Mouse (Mus musculus): Measurements from ENCODE around the gene Pth1r. TPM values are rescaled to one million over a fixed set of nuclear protein-coding genes. Genes with fewer than 3 reads are reported as not detected.
A peak's percentile ranks its signal among the peaks of the same experiment; 100 is the strongest.

The Pth1r gene
- 82.6 and 110 TPM in 2 replicates for polyA plus RNA-seq (2015; fragmentation: Nextera tagmentation; extraction: Ambion mirVana)

DNA sequence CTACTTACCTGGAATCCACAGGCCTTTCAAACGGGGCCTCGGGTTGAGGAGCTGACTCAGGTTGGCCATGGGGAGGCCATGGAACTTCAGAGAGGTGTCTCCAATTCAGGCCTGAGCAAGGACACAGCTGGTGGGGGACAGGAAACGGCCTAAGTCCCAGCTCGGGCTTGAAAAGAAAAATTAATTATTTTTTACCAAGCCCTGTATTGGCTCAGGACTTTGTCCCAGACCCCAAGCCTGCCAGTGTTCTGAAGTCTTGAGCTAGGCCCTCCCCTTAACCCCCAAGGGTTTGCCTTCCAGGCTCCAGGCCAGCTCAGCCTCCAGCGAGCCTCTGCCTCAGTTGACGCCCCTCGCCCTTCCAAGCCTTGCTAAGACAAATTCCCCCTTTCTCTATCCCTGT, at the start of gene Pth1r:
Gene Pth1r (minus strand): TSS at position 185 of the 400 bp plus-strand sequence.
- Histone ChIP-seq H3K4me2 (0 out of 2 replicates have a peak within 1 kb of the TSS, but pooled peaks have one; percentile 7), H3K36me3 (no peaks in the 10 kb centered on the region), H3K4me1 (peaks cover 65% of the 10 kb centered on the region), H3K9me3 (no peaks in the 10 kb centered on the region), H3K27me3 (peaks cover 20% of the 10 kb centered on the region), H3K27ac (no peak within 1 kb of the TSS), H3K4me3 (no peak within 1 kb of the TSS), H3K9ac (no peak within 1 kb of the TSS)
- WGBS, result 37% methylated on average over 7 of the region's 7 CpGs
- ATAC-seq (ENCODE audit: insufficient number of reproducible peaks, low FRiP score, low TSS enrichment, low read depth), result no peak

DNA sequence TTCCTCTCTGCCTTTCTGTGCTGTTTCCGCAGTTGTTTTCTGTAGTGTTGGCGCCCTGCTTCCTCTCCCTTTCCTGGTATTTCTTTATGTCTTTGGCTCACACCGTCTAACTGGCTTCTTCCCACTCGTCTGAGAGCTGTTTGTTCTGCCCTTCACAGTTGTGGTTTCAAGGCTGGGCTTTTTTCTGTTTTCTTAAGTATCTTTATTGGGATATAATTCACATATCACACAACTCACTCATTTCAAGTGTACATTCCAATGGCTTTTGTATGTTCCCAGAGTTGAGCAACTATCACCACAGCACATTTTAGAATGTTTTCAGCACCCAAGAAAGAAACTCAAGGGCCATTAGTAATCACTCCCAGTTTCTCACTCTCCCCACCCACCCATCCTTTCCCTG, 43.5 kb upstream of the Pth1r start:
- Histone ChIP-seq H3K4me2 (no peak overlapping the region), H3K36me3 (no peaks in the 10 kb centered on the region), H3K4me1 (no peaks in the 10 kb centered on the region), H3K9me3 (no peaks in the 10 kb centered on the region), H3K9ac (no peak overlapping the region), H3K27ac (no peak overlapping the region), H3K4me3 (no peak overlapping the region), H3K27me3 (0 out of 2 replicates have a peak, but pooled peaks cover 3% of the 10 kb centered on the region)
- 65% methylated on average over 4 of the region's 4 CpGs for WGBS
- no peak for ATAC-seq (ENCODE audit: insufficient number of reproducible peaks, low FRiP score, low TSS enrichment, low read depth)

DNA sequence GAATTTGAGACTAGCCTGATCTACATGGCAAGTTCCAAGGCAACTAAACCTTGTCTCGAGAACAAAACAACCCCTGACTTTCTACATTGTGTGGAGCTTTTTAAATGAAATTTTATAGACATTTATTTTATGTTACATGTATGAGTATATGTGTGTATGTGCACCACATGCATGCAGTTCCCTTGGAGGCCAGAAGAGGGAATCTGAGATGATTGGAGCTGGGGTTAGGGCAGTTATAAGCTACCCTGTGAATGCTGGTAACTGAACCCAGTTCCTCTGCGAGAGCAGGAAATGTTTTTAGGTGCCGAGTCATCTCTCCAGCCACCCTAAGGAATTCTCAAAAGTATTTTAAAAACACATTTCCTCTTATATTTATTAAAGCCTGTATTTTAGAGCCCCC, 41.2 kb upstream of the Pth1r start:
- Histone ChIP-seq H3K4me3 (no peak overlapping the region), H3K4me2 (no peak overlapping the region), H3K36me3 (no peaks in the 10 kb centered on the region), H3K27ac (no peak overlapping the region), H3K9ac (no peak overlapping the region), H3K27me3 (no peaks in the 10 kb centered on the region), H3K4me1 (no peaks in the 10 kb centered on the region), H3K9me3 (no peaks in the 10 kb centered on the region)
- no peak for ATAC-seq (ENCODE audit: insufficient number of reproducible peaks, low FRiP score, low TSS enrichment, low read depth)
- WGBS, result 85% methylated on average over 3 of the region's 3 CpGs

DNA sequence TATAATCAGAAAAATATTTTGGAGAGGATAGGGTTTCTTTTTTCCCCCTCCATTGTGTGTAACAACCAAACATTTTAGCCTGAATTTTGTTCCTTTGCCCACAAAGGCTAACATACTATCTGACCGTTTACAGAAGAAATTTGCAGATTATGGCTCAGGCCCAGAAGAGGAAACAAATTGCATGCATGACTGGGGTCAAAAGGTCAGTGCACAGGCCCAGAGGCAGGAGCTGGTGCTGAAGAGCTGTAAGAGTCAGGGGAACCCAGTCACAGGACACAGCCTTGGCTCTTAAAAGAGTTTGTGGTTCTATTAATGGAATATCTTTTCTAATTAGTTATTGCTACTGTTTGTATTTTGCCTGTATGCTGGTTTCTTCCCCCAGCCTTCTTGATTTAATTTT, 36.7 kb upstream of the Pth1r start:
- H3K27me3 ChIP-seq, result peaks cover 4% of the 10 kb centered on the region; the same call in 1 of the 2 replicates
- no peaks in the 10 kb centered on the region for H3K36me3 ChIP-seq
- no peaks in the 10 kb centered on the region for H3K9me3 ChIP-seq
- H3K4me2 ChIP-seq, result no peak overlapping the region
- peaks cover 27% of the 10 kb centered on the region for H3K4me1 ChIP-seq
- no peak overlapping the region for H3K27ac ChIP-seq
- 20% methylated on average over 1 of the region's 1 CpGs for WGBS
- no peak for ATAC-seq (ENCODE audit: insufficient number of reproducible peaks, low FRiP score, low TSS enrichment, low read depth)
- no peak overlapping the region for H3K9ac ChIP-seq
- no peak overlapping the region for H3K4me3 ChIP-seq

DNA sequence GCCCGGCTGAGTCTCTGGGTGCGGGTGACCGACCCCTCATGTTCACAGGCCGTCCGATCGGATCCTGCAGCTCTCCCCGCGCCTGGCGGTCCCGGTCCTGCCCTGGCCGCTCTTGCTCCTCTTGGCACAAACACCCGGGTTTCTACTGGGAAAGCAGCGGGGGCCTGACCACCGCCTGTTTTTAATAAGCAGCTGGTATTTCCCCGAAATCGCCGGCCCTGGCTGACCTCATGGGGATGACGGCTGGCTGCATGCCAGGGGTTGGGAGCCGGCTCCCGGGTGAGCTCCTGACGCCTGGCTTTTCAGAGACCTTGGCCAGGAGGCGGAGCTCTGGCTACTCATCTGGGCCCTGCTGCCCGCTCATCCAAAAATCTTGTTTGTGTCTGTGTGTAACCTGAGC, 34.8 kb upstream of the Pth1r start:
- Histone ChIP-seq H3K27me3 (peaks cover 4% of the 10 kb centered on the region; the same call in 1 of the 2 replicates), H3K9ac (peak overlapping the region; percentile 37; the same call in 1 of the 2 replicates), H3K36me3 (no peaks in the 10 kb centered on the region), H3K4me1 (peaks cover 35% of the 10 kb centered on the region), H3K4me2 (peak overlapping the region; percentile 80), H3K9me3 (no peaks in the 10 kb centered on the region), H3K27ac (peak overlapping the region; percentile 82), H3K4me3 (peak overlapping the region; percentile 49)
- under 1% methylated on average over 23 of the region's 23 CpGs for WGBS
- ATAC-seq (ENCODE audit: insufficient number of reproducible peaks, low FRiP score, low TSS enrichment, low read depth), result peak; percentile 70

DNA sequence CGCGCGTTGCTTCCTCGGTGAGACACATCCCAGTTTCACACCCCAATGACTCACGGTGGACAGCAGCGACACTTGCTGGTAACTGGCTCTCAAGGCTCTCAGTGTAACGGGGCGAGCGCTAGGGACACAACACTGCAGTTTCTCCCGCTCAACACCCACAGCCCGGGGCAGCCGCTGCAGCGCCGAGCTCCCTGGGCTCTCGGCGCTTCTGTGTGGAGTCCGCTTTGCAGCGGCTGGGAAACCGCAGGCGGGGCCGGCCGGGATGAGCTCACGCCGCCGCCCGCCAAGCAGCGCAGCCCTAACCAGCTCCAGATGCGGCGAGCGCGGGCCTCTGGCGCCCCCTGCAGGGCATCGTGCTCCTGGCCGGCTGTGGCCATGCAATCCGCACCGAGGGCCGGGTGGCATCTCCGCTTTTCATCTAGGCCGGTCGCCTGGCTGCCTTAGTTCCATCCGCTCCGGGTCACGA, 34.3 kb upstream of the Pth1r start:
- peaks cover 4% of the 10 kb centered on the region; the same call in 1 of the 2 replicates for H3K27me3 ChIP-seq
- H3K4me2 ChIP-seq, result peak overlapping the region; percentile 80
- no peaks in the 10 kb centered on the region for H3K36me3 ChIP-seq
- ATAC-seq (ENCODE audit: insufficient number of reproducible peaks, low FRiP score, low TSS enrichment, low read depth), result peak; percentile 91
- H3K9ac ChIP-seq, result peak overlapping the region; percentile 37
- H3K9me3 ChIP-seq, result no peaks in the 10 kb centered on the region
- peaks cover 35% of the 10 kb centered on the region for H3K4me1 ChIP-seq
- peak overlapping the region; percentile 49 for H3K4me3 ChIP-seq
- peak overlapping the region; percentile 82 for H3K27ac ChIP-seq
- under 1% methylated on average over 43 of the region's 43 CpGs for WGBS

DNA sequence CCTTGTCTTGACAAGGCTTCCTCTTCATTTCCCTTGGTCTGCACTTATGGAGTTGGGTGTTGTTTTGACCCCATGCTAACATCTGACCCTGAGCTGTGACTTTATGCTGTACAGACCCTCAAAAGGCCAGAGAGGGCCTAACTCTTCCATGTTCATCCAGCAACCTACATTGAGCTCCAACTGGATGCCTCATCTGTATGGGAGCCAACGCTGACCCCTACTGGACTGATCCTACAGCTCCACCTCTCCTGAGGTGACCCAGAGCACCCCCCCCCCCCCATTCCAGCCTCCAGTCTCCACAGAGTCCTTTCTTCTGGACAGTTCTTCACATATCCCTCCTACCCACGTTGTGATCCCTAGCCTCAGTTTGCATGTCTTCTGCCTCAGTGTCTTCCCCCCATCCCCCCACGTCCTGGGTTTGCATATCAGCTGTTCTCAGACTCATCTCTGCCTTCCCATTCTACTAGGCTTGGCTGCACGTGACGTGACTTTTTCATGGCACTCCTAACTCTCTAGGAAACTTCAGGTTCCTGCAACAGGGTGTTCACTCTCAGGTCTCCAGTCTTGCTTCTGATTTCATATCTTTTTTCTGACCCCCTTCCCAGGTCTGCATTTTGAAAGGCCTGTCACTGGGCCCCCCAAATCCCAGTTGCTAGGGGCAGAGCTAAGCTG, 32.4 kb upstream of the Pth1r start:
- H3K9ac ChIP-seq, result no peak overlapping the region
- no peaks in the 10 kb centered on the region for H3K36me3 ChIP-seq
- H3K9me3 ChIP-seq, result no peaks in the 10 kb centered on the region
- no peak for ATAC-seq (ENCODE audit: insufficient number of reproducible peaks, low FRiP score, low TSS enrichment, low read depth)
- no peak overlapping the region for H3K4me3 ChIP-seq
- H3K4me1 ChIP-seq, result peaks cover 48% of the 10 kb centered on the region
- peaks cover 4% of the 10 kb centered on the region; the same call in 1 of the 2 replicates for H3K27me3 ChIP-seq
- H3K27ac ChIP-seq, result no peak overlapping the region
- 57% methylated on average over 5 of the region's 5 CpGs for WGBS
- H3K4me2 ChIP-seq, result no peak overlapping the region

DNA sequence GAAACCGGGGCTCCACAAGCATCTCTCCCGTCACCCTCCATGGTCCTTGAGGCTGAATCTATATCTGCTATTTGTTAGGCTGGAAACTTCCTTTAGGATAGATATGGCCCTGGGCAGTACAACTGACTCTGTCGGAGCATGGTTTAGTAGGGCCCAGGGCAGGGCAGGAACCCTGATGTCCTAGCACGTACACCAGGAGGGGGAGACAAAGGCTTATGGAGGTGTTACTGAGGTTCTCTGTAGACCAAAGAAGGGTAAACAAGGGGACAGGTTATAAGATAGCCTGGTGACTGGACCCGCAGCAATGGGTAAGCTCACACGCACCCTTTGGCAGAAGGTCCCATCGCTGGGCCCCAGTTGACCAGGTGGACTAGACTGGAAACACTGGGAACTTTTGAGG, 31.6 kb upstream of the Pth1r start:
- ATAC-seq (ENCODE audit: insufficient number of reproducible peaks, low FRiP score, low TSS enrichment, low read depth), result no peak
- Histone ChIP-seq H3K4me3 (no peak overlapping the region), H3K36me3 (no peaks in the 10 kb centered on the region), H3K27ac (0 out of 2 replicates have a peak overlapping the region, but pooled peaks have one; percentile 22), H3K9me3 (no peaks in the 10 kb centered on the region), H3K4me2 (no peak overlapping the region), H3K9ac (no peak overlapping the region), H3K27me3 (peaks cover 4% of the 10 kb centered on the region; the same call in 1 of the 2 replicates), H3K4me1 (peaks cover 48% of the 10 kb centered on the region)
- WGBS, result 69% methylated on average over 7 of the region's 7 CpGs

DNA sequence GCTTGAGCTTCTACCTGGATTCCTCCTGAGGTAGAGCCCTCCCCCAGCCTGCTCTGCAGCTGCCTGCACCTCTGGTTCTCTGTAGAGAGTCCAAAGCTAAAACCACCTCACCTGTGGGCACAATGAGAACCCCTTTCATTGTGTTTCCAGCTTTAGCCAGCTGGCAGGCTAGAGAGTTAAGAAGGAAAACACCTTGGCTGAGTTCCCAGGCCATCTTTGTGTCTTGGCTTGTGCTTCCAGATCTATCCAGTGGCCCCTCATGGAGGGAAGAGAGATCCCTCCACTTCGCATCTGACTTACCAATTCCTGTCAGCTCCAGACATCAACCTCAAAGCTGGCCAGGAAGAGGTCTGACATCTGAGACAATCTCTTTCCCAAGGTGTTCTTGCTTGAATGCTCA, 31.2 kb upstream of the Pth1r start:
- Histone ChIP-seq H3K27me3 (peaks cover 4% of the 10 kb centered on the region; the same call in 1 of the 2 replicates), H3K9me3 (no peaks in the 10 kb centered on the region), H3K36me3 (no peaks in the 10 kb centered on the region), H3K4me2 (no peak overlapping the region), H3K4me3 (no peak overlapping the region), H3K27ac (no peak overlapping the region), H3K9ac (no peak overlapping the region), H3K4me1 (peaks cover 48% of the 10 kb centered on the region)
- no peak for ATAC-seq (ENCODE audit: insufficient number of reproducible peaks, low FRiP score, low TSS enrichment, low read depth)
- 79% methylated on average over 1 of the region's 1 CpGs for WGBS

DNA sequence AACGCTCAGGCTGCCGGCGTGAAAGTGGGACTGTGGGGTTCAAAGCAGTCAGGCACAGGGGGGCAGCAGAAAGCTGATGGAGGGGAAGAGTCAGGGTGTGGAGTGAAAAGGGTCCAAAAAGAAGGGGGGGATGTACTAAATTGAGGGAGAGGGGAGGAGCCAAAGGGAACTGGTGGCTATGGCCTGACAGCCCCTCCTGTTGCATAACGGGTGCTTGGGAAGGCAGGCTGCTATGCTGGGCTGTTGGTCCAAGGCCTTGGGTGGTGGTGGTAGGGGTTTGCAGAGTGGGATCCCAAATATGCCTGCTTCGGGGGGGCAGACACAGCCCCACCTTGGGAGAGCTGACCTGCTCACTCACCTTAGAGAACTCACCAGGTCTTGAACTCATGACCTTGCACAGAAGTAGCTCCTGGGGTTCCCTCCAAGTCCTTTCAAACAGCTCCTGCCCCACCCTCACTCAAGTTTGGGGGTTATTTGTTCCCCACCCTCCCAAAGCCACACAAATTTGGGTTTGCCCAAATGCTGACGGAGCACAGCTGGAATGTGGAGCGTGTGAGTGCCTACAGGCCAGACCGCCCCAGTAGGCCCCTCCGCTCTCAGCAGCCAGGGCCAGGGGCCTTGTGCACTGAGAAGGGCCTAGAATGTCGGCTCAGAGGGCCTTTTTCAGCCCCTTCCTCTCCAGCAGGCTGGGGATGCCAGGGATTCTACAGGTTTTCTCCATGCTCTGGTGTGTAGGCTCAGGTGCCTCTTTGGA, 28.5 kb upstream of the Pth1r start:
- Histone ChIP-seq H3K36me3 (no peaks in the 10 kb centered on the region), H3K27ac (peak overlapping the region; percentile 47), H3K4me3 (no peak overlapping the region), H3K4me2 (no peak overlapping the region), H3K9ac (no peak overlapping the region), H3K4me1 (peaks cover 30% of the 10 kb centered on the region), H3K9me3 (no peaks in the 10 kb centered on the region), H3K27me3 (peaks cover 2% of the 10 kb centered on the region; the same call in 1 of the 2 replicates)
- WGBS, result 66% methylated on average over 10 of the region's 10 CpGs
- no peak for ATAC-seq (ENCODE audit: insufficient number of reproducible peaks, low FRiP score, low TSS enrichment, low read depth)

DNA sequence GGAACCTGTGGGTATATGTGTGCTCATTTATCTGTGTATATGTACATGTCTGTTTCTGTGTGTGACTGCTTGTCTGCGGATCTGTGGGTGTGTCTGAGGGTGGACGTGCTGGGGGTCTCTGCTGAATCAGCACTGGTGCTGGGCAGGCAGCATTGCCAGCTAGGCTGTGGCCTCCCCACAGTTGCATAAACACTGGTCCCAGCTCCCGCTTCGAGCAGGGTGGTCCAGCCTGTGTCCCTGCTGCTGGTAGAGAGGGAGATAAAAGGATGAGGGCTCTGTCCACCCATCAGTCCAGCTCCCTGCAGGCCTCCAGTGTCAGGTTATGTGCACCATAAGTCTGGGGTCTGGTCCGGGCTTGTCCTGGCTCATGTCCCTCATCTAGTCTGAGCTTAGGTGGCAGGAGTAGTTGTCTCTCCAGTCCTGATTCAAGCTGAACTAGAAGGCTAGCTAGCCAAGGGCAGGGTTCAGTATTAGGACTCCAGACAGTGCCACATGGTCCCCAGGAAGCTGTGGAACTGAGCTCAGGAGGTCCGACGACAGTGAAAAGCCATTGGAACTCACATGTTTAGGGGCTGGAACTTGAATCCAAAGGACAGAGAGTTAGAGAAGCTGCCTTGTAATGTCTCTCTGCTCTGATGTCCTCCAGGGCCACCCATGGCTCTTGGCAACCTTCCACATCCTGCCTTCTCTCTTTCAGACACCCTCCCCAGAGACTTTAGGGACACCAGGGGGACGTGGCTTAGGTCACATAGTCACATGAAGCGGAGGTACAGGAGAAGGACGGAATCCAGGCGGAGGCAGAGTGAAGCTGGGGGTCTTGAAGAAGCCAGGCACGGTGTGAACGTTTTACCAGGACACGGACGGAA, 27.7 kb upstream of the Pth1r start:
- 64% methylated on average over 15 of the region's 15 CpGs for WGBS
- ATAC-seq (ENCODE audit: insufficient number of reproducible peaks, low FRiP score, low TSS enrichment, low read depth), result no peak
- H3K9ac ChIP-seq, result no peak overlapping the region
- no peak overlapping the region for H3K4me3 ChIP-seq
- H3K27ac ChIP-seq, result peak overlapping the region; percentile 38
- no peak overlapping the region for H3K4me2 ChIP-seq
- no peaks in the 10 kb centered on the region for H3K9me3 ChIP-seq
- no peaks in the 10 kb centered on the region for H3K36me3 ChIP-seq
- H3K27me3 ChIP-seq, result no peaks in the 10 kb centered on the region
- peaks cover 28% of the 10 kb centered on the region for H3K4me1 ChIP-seq
